Mouse (Mus musculus) left cerebral cortex, adult 11 months (tissue): Measurements from ENCODE around the gene Cacna1d.

Experiments used
- DNase-seq: peaks from one replicate; pipeline ENCODE4 v3.0.0; 2022; ENCODE audit warnings: low spot score

Gene Cacna1d

DNA sequence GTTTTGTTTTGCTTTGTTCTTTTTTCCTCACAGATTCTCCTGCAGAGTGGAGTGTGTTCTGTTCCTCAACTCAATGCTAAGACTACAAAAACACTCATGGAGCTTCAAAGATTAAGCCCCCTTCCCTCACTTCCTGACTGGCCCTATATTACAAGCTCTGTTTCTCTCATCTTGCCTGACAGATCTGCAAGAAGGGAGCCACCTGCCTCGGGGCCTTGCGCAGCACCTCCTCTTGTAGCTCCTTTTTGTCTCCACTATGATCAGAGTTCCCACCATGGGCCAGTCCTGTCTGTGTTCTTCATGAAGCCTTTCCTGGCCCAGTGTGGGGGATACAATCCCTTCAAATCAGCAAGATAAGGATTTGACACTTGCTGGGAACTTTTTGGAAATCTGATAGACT lies 399.2 kb downstream of the Cacna1d start:
- no peak for DNase-seq

DNA sequence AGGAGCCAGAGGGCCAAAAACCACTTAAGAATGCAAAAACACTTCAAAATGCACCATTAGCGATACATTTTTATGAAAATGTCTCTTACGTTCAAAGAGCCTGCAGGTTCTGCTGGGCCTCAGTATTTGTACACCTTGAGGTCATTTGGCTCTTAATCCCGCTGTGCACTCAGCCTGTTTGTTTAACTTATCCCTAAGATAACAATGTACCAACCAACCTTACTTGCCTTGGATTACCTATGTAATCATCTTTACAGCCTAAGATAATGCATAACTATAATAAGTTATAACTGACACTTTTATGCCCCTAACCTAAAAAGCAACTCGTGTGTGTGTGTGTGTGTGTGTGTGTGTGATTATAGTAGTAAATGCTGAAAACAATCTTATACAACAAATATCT lies 411.5 kb downstream of the Cacna1d start:
- DNase-seq = no peak

GRCm38 (mm10) chr14:30078115-30078808 lies 413.0 kb downstream of the Cacna1d start:
- no peak for DNase-seq

DNA sequence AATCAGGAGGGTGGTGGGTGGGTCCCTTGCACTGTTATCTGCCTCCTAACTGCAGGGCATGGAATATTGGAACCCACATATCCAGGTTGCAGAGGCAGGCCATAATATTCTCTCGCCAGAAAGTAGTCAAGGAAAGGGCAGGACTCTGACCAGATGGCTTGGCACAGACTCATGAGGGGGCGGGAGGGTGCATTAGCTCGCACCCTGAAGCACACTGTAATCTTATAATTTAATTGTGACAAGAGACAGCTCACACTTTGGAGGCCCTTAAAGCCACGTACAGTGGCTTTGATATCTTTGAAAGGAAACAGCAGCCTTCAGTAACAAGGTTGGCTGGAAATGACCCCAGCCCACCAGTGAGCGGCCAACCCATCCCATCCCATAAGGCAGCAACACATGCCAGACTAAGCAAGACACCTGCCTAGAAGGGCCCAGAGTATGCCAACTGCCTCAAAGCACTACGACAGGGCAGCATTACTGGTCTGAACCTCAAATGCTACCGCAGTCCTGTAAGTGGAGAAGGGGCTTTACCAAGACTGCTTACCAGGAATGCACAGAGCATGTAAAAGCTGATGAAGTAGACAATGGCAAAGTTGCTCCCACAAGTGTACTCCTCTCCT lies 415.9 kb downstream of the Cacna1d start:
- no peak for DNase-seq

DNA sequence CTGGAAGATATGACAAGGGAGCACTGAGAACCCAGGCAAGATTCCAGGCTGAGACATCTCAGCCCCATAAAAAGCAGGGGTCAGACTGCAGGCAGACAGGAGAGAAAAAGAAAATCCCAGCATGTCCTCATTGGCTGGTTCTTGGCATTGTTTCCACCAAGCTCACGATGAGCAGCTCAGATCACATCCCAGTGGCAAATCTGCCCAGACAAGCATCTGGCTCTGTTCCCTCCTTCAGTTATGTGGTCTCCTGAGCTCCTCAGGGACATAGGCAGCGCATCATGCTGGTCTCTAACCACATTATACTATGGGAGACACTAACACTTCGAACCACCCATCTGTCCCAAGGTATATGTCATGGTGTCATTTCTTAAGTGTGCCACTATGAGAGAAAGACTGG lies 422.7 kb downstream of the Cacna1d start:
- no peak for DNase-seq

DNA sequence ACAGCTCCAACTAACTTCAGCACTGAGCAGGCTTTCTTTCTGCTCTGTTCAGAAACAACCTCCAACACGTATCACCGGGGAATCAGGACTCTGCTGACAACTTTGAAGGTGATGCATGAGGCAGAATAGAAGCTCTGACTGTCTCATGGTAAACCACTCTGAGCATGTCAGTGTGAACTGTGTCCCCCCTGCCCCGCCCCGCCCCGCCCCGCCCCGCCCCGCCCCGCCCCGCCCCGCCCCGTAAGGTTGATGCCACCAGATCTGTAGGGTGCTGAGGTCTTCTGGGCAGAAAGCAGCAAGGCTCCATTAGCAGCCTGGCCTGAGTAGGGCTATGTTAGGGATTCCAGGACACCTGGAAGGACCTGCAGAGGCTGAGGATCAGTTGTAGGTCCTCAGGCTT lies 424.5 kb downstream of the Cacna1d start:
- DNase-seq = no peak

DNA sequence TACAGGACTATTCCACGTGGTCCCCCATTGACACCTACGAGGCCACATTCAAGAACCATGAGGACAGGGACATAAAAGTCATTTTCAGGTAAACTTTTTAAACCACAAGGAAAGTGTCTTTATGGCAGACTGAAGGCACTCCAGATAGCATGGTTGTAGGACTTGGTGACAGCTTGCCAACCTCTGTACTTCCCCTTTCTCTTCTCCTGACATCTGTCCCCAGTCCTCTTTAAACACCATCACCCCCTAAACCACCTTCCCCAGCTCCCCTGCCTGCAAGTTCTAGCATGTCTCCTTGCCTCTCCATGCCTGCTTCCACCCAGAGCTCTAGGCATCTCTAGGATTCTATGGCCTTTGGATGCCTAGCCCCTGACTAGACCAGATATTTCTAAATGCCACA lies 426.4 kb downstream of the Cacna1d start:
- DNase-seq = no peak

- no peak for DNase-seq
Measured at GRCm38 (mm10) chr14:30056031-30056766, 435.1 kb downstream of the Cacna1d start.

DNA sequence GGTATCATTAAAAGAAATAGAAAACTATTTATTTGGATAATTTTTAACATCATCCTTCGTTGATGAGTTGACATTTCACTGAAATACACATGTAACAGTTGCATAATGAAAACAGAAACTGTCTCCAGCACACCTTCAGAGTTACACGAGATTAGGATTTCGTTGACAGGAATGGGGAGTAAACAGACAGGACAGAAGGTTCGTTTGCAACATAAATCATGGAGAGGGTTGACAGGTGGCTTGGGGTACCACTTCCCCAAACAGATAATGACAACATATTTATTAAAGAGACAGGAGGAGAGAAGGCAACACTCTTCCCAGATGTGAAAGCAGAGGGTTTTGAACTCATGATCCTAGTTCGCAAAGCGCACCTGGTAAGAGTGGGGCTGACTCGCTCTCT lies 436.3 kb downstream of the Cacna1d start:
- no peak for DNase-seq

GRCm38 (mm10) chr14:30050280-30050679 lies 441.0 kb downstream of the Cacna1d start:
- no peak for DNase-seq

DNA sequence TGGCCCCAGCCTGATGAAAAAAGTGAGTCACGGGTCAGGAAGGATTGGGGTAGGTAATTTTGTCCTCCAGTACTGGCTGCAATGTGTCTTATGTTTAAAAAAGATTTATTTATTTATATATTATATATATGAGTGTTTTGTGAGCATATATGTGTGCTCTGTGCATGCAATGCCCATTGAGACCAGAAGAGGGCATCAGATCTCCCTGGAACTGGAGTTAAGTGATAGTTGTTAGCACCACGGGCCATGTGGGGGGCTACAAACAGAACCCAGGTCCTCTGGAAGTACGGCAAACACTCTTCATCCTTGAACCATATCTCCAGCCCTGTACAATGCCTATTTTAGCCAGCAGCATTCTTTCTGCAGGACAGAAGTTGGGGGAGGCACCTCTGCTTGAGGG lies 443.2 kb downstream of the Cacna1d start:
- no peak for DNase-seq

GRCm38 (mm10) chr14:30046976-30047375 lies 444.3 kb downstream of the Cacna1d start:
- no peak for DNase-seq

DNA sequence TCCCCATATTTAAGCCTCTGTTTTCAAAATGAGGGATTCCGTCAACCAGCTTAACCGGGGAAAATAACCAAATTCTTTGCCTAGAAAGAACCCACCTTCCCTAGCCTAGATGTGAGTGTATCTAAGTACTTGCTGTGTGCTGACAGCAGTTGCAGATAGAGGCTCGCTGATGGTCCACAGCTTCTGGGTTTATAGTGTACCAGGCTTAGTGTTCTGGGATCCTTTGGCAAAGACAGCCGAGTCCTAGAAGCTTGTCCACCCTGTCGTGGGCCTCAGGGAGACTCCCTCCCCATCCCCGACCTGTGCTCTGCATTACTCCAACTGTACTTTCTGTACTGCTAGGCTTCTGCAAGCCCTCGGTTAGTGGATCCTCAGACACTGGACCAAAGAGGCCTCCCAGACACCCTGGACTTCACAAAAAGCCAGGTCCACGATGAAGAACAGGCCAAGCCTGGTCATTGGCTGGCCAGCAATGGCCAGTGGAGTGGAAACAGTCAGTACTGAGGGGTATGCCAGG lies 445.5 kb downstream of the Cacna1d start:
- DNase-seq = no peak

GRCm38 (mm10) chr14:30045239-30045638 lies 446.0 kb downstream of the Cacna1d start:
- DNase-seq = no peak

DNA sequence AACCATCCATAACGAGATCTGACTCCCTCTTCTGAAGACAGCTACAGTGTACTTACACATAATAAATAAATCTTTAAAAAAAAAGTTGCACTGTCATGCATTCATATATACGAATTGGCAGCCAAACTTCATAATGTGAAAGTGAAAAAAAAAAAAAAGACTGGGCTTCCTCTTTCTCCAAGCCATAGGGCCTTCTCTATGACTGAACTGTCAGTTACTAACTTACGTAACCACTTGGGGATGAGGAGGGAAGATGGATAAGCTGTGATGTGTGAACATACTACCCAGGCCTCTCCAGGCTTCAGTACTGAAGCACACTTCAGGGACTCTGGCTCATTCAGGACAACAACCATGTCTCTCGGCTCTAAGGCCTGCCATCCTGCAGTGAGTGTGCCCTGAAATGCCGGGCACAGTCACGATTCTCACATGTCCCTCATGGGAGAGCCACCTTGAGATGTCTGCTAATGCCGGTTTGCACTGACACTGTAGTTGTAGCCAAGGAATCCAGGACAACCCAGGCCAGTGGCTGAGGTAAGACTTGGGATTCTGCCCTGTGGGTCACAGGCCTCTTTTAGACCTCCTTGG lies 447.8 kb downstream of the Cacna1d start:
- DNase-seq = no peak

- no peak for DNase-seq
Measured at GRCm38 (mm10) chr14:30041836-30042235, 449.4 kb downstream of the Cacna1d start.

GRCm38 (mm10) chr14:30039413-30039812 lies 451.8 kb downstream of the Cacna1d start:
- DNase-seq = no peak

- no peak for DNase-seq
Measured at GRCm38 (mm10) chr14:30038431-30038830, 452.8 kb downstream of the Cacna1d start.

DNA sequence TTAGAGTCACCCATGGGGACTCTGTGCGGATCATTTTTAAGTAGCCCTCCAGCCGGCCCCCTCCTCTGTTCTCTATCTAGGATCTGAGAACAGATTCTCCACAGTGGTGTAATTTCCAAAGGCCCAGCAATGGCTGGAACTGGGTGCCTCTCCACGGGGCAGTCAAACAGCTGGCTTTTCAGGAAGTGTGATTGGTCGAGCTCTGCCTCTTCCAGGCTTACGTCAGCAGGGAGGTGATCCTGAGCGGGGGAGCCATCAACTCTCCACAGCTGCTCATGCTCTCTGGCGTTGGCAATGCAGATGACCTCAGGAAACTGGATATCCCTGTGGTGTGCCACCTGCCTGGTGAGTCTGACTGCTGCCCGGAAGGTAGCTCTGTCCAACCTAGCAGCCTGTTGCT lies 457.9 kb downstream of the Cacna1d start:
- DNase-seq = no peak

DNA sequence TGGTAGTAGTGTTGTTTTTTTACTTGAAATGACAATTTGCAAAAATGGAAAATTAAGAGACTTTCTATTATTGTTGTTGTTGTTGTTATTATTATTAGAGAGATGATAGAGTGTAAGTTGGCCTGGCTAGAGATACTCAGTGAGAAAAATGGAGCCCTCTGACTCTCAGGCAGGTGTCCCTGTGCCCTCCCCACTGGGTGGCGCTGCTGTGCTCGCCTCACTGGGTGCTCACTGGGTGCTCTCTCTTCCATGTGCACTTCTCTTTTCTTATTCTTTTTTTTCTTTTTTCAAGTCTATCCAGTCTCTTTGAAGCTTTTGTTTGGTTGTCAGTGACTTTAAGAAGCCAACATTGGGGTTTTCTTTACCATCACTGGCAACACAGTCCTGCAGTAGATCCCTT lies 463.9 kb downstream of the Cacna1d start:
- DNase-seq = no peak

GRCm38 (mm10) chr14:30024387-30024786 lies 466.9 kb downstream of the Cacna1d start:
- DNase-seq = no peak

GRCm38 (mm10) chr14:30022471-30022870 lies 468.8 kb downstream of the Cacna1d start:
- no peak for DNase-seq
